Mouse (Mus musculus): ENCODE results near the gene Hdac8. TPM values are rescaled to one million over a fixed set of nuclear protein-coding genes. Genes with fewer than 3 reads are reported as not detected.

Hdac8 gene
- polyA plus RNA-seq (2016; fragmentation: Nextera tagmentation; extraction: Ambion mirVana) = 5.9 and 7.8 TPM in 2 replicates

DNA sequence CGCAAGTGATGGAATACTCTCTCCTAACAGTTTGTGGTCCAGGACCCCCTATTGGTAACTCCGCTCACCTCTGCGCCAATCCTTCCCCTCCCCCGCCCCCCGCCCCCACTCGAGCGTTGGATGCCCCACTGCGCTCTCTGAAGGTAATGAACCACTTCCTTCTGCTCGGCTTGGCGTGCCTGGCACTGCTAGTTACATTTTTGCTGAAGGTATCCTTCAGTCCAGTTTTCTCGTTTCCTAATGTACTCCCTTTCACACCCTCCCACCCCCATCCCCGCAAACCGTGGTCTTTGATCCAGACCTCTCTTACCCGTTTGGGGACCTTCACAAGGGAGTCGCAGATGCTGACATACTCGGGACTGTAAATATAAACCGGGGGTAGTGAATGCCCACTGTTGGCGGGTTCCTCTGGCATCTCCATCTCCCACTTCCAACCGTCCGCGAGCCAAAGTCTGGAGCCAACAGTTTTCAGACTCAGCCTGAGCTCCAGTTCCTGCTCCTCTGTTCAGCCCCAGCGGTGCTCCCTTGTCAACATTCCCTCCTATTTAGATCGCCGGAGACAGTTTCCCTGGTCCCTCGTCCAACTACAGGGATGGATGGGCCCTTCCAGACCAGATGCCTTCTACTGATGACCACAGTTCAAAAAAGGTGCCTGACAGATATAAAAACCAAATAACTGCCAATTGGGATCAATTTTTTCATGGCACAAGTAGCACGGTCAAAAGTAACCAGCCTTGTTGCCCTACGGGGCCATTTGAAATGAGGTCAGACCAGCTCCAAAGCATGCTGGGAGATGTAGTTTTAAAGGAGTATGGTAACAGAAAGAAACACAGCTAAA lies at the start of gene Hdac8:
TSS of gene Hdac8 (minus strand) at position 716 of the 838 bp plus-strand sequence.
- no peaks in the 10 kb centered on the region for H3K4me1 ChIP-seq (replicated peaks)
- no peaks in the 10 kb centered on the region for H3K9me3 ChIP-seq
- WGBS = 18% methylated on average over 27 of the region's 27 CpGs
- no peaks in the 10 kb centered on the region for H3K36me3 ChIP-seq
- DNase-seq (ENCODE audit: low spot score) = peak; percentile 54
- H3K27ac ChIP-seq = peak within 1 kb of the TSS; percentile 66
- peaks cover 57% of the 10 kb centered on the region for H3K27me3 ChIP-seq (ENCODE audit: insufficient read depth, poor library complexity, severe bottlenecking)
- peak within 1 kb of the TSS; percentile 59 for H3K4me3 ChIP-seq

DNA sequence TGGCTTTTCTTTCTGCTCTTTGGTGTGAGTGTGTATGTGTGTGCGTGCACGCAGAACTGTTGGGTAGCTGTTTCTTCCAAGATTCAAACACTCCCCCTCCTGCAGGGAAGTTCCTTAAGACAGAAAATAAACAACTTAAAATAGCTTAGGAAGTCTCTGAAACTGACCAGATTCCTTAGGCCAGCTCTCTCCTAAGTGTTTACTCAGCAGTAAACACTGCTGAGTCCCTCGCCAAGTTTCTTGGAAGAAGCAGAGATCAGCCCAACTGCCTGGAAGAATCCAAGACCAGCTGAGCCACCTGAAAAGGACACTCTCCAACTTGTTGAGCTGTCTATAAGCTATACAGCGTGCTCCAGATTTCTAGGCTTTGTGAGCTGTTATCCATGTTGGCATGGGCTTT lies 4.0 kb upstream of the Hdac8 start:
- H3K27ac ChIP-seq = no peak overlapping the region
- H3K36me3 ChIP-seq = no peaks in the 10 kb centered on the region
- no peak overlapping the region for H3K4me3 ChIP-seq
- H3K4me1 ChIP-seq (replicated peaks) = no peaks in the 10 kb centered on the region
- no peak for DNase-seq (ENCODE audit: low spot score)
- H3K27me3 ChIP-seq (ENCODE audit: insufficient read depth, poor library complexity, severe bottlenecking) = peaks cover 62% of the 10 kb centered on the region
- H3K9me3 ChIP-seq = no peaks in the 10 kb centered on the region
- WGBS = 70% methylated on average over 4 of the region's 4 CpGs

DNA sequence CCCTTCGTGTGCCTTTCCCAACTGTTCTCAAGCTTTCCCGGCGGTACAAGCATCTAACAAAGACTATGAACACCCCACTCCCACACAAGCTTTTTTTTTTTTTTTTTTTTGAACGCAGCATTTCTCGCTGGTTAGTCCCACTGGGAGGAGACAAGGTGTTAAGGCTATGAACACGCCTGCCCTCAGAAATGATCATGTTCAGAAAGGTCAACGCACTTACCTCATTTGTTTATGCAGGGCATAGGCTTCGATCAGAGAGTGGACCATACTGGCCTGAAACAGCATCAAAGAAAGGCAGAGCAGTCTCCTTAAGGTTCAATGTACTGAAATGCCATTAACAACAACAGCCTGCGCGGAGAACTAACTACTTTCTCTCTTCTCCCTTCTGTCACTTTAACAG lies 980 bp downstream of the Hdac8 start:
- Histone ChIP-seq H3K4me1 (replicated peaks) (no peaks in the 10 kb centered on the region), H3K27ac (peak overlapping the region; percentile 66; the same call in 1 of the 2 replicates), H3K27me3 (ENCODE audit: insufficient read depth, poor library complexity, severe bottlenecking) (peaks cover 54% of the 10 kb centered on the region), H3K9me3 (no peaks in the 10 kb centered on the region), H3K36me3 (no peaks in the 10 kb centered on the region), H3K4me3 (peak overlapping the region; percentile 59)
- DNase-seq (ENCODE audit: low spot score) = no peak
- 37% methylated on average over 10 of the region's 10 CpGs for WGBS

DNA sequence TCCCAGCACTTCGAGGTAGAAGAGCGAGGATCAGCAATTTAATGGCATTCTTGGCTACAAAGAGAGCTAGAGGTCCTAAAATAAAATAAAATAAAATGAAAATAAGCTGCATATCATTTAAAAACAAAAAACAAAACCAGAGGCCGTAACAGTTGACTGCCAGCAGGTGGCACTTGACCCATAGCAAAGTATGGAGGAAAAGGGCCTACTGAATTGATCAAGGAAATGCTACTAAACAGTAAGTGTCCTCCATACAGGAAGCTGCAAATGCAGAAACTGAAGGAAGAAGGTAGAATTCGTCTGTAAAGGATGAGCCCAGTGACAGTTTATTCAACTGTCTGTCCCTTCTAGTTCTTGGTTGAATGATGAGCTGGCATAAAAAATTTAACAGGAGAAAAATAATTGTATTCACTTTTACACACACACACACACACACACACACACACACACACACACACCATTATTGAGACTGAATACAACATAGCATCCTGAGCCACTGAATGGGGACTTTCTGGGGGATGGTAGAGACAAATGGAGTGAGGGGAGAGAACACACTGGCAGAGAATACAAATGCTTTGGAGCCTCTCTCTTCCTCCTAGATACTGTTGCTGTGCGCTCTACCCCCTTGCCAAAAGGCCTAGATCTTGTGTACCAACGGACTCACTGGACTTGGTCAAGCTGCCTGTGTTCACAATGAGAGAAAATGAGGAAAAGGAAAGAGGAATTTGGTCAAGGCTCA lies 11.0 kb downstream of the Hdac8 start:
- Histone ChIP-seq H3K4me1 (replicated peaks) (no peaks in the 10 kb centered on the region), H3K4me3 (no peak overlapping the region), H3K27ac (no peak overlapping the region), H3K36me3 (0 out of 2 replicates have a peak, but pooled peaks cover 8% of the 10 kb centered on the region), H3K9me3 (no peaks in the 10 kb centered on the region), H3K27me3 (ENCODE audit: insufficient read depth, poor library complexity, severe bottlenecking) (peaks cover 21% of the 10 kb centered on the region; the same call in 1 of the 2 replicates)
- WGBS = 68% methylated on average over 6 of the region's 6 CpGs
- no peak for DNase-seq (ENCODE audit: low spot score)

DNA sequence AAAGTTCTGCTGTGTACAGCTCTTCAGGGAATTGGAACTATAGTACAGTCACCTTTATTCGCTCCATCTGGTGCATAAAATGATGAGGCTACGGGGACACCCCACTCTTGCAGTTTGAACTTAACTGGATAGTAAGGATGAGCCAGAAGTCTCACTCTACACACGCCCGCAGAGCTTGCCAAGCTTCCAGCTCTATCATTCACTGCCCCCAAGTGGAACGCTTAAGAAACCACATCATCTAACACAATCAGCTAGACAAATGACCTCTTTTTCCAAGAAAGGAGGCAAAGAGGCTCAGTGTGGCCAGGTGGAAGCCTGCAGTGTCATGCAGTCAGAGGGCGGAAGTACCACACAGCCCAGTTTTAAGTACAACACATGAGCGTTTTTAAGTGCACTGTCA lies 19.6 kb downstream of the Hdac8 start:
- Histone ChIP-seq H3K27me3 (ENCODE audit: insufficient read depth, poor library complexity, severe bottlenecking) (peaks cover 28% of the 10 kb centered on the region), H3K36me3 (no peaks in the 10 kb centered on the region), H3K27ac (no peak overlapping the region), H3K9me3 (no peaks in the 10 kb centered on the region), H3K4me3 (no peak overlapping the region), H3K4me1 (replicated peaks) (no peaks in the 10 kb centered on the region)
- no peak for DNase-seq (ENCODE audit: low spot score)
- WGBS = 83% methylated on average over 7 of the region's 7 CpGs

DNA sequence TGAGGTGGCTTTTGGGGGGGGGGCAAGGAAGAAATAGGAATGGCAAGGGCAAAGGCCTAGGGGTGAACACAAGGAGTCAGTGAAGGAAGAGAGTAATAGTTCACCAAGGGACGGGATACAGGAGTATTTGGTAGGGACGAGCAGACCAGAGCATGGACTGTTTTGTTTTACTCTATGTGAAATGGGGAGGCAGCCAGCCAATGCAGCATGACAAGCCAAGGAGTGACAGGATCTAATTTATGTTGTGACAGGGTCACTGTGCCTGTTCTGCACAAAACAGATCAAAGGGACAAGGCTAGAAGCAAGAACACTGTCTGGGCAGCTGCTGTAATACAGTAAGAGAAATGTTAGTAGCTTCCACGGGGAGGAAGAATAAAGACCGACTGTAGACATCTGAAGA lies 25.5 kb downstream of the Hdac8 start:
- WGBS = 80% methylated on average over 4 of the region's 4 CpGs
- no peaks in the 10 kb centered on the region for H3K4me1 ChIP-seq (replicated peaks)
- peaks cover 18% of the 10 kb centered on the region for H3K27me3 ChIP-seq (ENCODE audit: insufficient read depth, poor library complexity, severe bottlenecking)
- H3K4me3 ChIP-seq = no peak overlapping the region
- H3K9me3 ChIP-seq = no peaks in the 10 kb centered on the region
- no peaks in the 10 kb centered on the region for H3K36me3 ChIP-seq
- DNase-seq (ENCODE audit: low spot score) = no peak
- H3K27ac ChIP-seq = no peak overlapping the region

DNA sequence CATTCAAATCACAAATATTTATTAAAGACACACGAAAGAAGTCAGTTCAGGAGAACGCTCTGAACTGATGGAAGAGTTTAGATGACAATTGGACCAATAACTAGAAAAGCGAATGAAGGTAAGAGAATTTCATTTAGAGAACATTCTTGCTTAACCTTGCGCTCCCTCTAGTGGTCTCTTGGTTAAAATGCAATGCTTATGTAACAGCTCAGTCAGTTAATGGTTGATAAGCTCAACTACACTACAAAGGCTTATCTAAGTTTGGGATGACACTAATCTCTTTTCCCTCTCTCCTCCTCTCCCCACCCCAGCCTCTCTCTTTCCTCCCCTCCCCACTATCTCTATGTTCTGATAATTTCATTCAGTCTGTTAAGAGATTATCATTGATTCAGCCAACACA lies 26.2 kb downstream of the Hdac8 start:
- DNase-seq (ENCODE audit: low spot score) = no peak
- Histone ChIP-seq H3K27ac (no peak overlapping the region), H3K4me3 (no peak overlapping the region), H3K36me3 (no peaks in the 10 kb centered on the region), H3K27me3 (ENCODE audit: insufficient read depth, poor library complexity, severe bottlenecking) (peaks cover 22% of the 10 kb centered on the region), H3K4me1 (replicated peaks) (no peaks in the 10 kb centered on the region), H3K9me3 (no peaks in the 10 kb centered on the region)
- WGBS = 30% methylated on average over 4 of the region's 4 CpGs

DNA sequence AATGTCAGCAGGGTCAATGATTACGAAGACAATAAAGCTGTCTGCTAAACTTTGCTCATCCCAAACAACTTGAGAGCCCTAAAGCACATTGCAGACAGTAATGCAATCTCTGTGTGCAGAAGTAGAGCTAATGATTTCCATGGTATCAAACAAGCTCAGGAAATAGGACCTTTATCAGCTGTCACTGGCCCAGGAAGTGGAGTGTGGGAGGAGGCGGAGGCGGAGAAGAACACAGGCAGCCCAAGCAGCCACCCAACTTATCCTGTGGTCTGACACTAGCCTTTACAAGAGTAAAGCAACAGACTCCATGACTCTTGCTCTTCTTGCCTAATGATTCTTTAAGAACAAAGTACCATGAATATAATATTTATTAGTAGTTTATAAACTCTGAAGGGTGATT lies 26.7 kb downstream of the Hdac8 start:
- no peak for DNase-seq (ENCODE audit: low spot score)
- peaks cover 19% of the 10 kb centered on the region for H3K27me3 ChIP-seq (ENCODE audit: insufficient read depth, poor library complexity, severe bottlenecking)
- H3K4me1 ChIP-seq (replicated peaks) = no peaks in the 10 kb centered on the region
- no peaks in the 10 kb centered on the region for H3K36me3 ChIP-seq
- no peak overlapping the region for H3K27ac ChIP-seq
- 90% methylated on average over 3 of the region's 3 CpGs for WGBS
- H3K4me3 ChIP-seq = no peak overlapping the region
- no peaks in the 10 kb centered on the region for H3K9me3 ChIP-seq

DNA sequence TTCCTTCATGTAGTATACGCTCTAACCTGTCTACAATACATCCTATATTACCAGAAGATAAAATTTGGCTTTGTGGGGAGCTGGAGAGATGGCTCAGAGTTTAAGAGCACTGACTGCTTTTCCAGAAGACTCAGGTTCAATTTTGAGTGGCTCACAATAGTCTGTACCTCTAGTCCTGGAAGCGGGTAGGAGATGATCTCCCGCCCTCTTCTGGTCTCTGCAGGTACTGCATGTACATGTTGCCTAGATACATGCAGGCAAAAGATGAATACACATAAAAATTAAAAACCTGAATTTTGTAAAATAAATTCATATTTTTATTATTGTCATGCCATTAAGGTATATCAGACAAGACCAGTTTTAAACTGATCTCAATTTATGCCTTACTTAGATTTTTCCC lies 28.4 kb downstream of the Hdac8 start:
- peaks cover 11% of the 10 kb centered on the region for H3K27me3 ChIP-seq (ENCODE audit: insufficient read depth, poor library complexity, severe bottlenecking)
- H3K27ac ChIP-seq = no peak overlapping the region
- peak; percentile 61 for DNase-seq (ENCODE audit: low spot score)
- H3K9me3 ChIP-seq = no peaks in the 10 kb centered on the region
- no peak overlapping the region for H3K4me3 ChIP-seq
- WGBS = 32% methylated on average over 3 of the region's 3 CpGs
- H3K36me3 ChIP-seq = no peaks in the 10 kb centered on the region
- H3K4me1 ChIP-seq (replicated peaks) = no peaks in the 10 kb centered on the region

DNA sequence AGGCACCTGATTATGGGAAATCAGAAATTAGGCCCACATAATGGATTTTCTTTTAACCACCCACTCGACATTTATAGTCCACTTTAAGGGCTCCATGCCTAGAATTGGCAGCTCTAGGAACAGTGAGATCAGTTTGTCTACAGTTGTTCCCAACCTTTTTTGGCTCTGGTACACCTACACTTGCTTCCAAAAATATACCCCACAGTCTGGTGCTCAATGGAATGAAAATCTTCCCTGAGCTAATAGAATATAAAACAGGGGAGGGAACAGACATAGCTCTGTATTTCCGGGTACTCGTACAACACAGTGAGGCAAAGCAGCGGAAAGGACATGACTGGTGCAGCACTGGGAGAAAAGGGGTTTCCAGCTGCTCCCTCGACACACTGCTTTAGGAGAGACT lies 29.6 kb downstream of the Hdac8 start:
- H3K36me3 ChIP-seq = no peaks in the 10 kb centered on the region
- H3K27ac ChIP-seq = no peak overlapping the region
- WGBS = 90% methylated on average over 5 of the region's 5 CpGs
- peaks cover 13% of the 10 kb centered on the region for H3K27me3 ChIP-seq (ENCODE audit: insufficient read depth, poor library complexity, severe bottlenecking)
- no peaks in the 10 kb centered on the region for H3K4me1 ChIP-seq (replicated peaks)
- H3K9me3 ChIP-seq = no peaks in the 10 kb centered on the region
- no peak overlapping the region for H3K4me3 ChIP-seq
- no peak for DNase-seq (ENCODE audit: low spot score)

DNA sequence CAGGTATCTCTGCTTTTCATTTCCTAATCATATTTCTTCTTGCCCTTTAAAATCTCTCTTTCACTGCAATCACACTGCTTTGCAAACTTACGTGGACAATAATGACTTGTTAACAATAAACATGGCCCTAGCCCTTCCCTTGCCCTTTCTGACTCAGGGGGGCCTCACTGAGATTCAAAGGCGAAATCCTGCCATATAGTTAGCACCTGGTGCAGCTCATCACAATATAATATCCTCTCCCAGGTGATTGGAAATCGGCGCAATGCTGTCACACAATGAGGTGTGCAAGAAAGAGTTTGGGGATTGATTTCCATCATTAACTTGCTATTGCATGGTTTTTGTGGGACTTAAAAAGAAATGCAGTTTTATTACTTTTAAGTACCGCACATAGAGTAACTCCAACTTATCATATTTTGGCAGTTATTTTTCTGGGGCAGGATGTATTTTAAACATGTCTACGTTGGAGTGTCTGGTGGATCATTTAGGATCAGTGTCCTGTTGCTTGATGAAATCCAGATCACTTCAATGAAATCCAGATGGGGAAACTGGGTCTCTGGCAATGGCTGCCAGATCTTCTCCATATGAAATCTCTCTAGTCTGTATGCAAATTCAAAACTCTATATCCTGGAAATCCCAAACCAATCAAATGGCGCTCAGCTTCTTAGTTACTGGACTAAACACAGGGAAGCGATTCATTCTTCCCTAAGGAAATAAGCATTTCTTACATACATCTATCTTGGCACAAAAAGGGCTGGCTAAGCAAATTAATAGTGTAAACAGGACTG lies 86.6 kb downstream of the Hdac8 start:
- DNase-seq (ENCODE audit: low spot score) = no peak
- Histone ChIP-seq H3K9me3 (no peaks in the 10 kb centered on the region), H3K4me1 (replicated peaks) (peaks cover 4% of the 10 kb centered on the region; the same call in 1 of the 2 replicates), H3K27me3 (ENCODE audit: insufficient read depth, poor library complexity, severe bottlenecking) (peaks cover 66% of the 10 kb centered on the region), H3K4me3 (no peak overlapping the region), H3K27ac (no peak overlapping the region), H3K36me3 (no peaks in the 10 kb centered on the region)
- WGBS = 85% methylated on average over 8 of the region's 8 CpGs

DNA sequence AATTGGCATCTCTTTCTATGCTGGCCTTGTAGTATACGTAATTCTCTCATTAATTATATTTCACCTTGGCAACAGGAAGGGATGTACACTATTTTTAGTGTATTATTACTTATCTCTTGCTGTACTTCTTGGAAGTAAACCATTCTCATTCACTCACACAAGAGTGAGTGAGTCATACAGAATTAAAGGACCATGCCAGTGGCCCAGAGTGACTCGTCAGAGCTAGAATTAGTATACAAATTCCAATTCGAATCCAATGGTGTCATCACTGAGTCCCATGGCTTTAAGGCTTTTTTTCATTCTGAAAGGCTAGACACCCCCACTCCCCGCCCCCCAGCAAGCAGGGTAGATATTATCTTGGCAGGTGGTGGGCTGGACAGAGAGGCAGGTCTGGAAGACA lies 88.2 kb downstream of the Hdac8 start:
- WGBS = 80% methylated on average over 4 of the region's 4 CpGs
- no peak for DNase-seq (ENCODE audit: low spot score)
- Histone ChIP-seq H3K9me3 (no peaks in the 10 kb centered on the region), H3K4me3 (no peak overlapping the region), H3K4me1 (replicated peaks) (peaks cover 4% of the 10 kb centered on the region; the same call in 1 of the 2 replicates), H3K27ac (no peak overlapping the region), H3K36me3 (no peaks in the 10 kb centered on the region), H3K27me3 (ENCODE audit: insufficient read depth, poor library complexity, severe bottlenecking) (peaks cover 57% of the 10 kb centered on the region)

All from hindbrain, embryonic 10.5 days (tissue).